Mouse (Mus musculus): ENCODE measurements around the gene Pip5kl1. TPM values are rescaled to one million over a fixed set of nuclear protein-coding genes. Genes with fewer than 3 reads are reported as not detected.

Gene Pip5kl1
- polyA plus RNA-seq, 1 experiment from 2014 or later = 2.8 TPM

GRCm38 (mm10) chr2:32597248-32597647 lies 22.7 kb downstream of the Pip5kl1 start:
- Histone ChIP-seq H3K4me1 (peaks cover 11% of the 10 kb centered on the region), H3K4me3 (no peak overlapping the region), H3K27ac (replicated peaks) (0 out of 2 replicates have a peak overlapping the region, but pooled peaks have one; percentile 6), H3K9me3 (replicated peaks) (no peaks in the 10 kb centered on the region), H3K27me3 (ENCODE audit: low read depth, poor library complexity, severe bottlenecking) (no peaks in the 10 kb centered on the region), H3K36me3 (peaks cover 3% of the 10 kb centered on the region; the same call in 1 of the 2 replicates)
- WGBS = 86% methylated on average over 5 of the region's 5 CpGs
- no peak for DNase-seq (ENCODE audit: low spot score)

- peaks cover 16% of the 10 kb centered on the region for H3K4me1 ChIP-seq
- no peak overlapping the region for H3K4me3 ChIP-seq
- H3K27ac ChIP-seq (replicated peaks) = peak overlapping the region; percentile 6; the same call in 1 of the 2 replicates
- 93% methylated on average over 5 of the region's 5 CpGs for WGBS
- no peaks in the 10 kb centered on the region for H3K9me3 ChIP-seq (replicated peaks)
- DNase-seq (ENCODE audit: low spot score) = no peak
- H3K27me3 ChIP-seq (ENCODE audit: low read depth, poor library complexity, severe bottlenecking) = no peaks in the 10 kb centered on the region
- H3K36me3 ChIP-seq = peaks cover 3% of the 10 kb centered on the region; the same call in 1 of the 2 replicates
Observed at GRCm38 (mm10) chr2:32597699-32598098, 23.1 kb downstream of the Pip5kl1 start.

- Histone ChIP-seq H3K4me1 (peaks cover 17% of the 10 kb centered on the region), H3K27me3 (ENCODE audit: low read depth, poor library complexity, severe bottlenecking) (no peaks in the 10 kb centered on the region), H3K9me3 (replicated peaks) (no peaks in the 10 kb centered on the region), H3K36me3 (peaks cover 3% of the 10 kb centered on the region; the same call in 1 of the 2 replicates), H3K4me3 (no peak overlapping the region), H3K27ac (replicated peaks) (no peak overlapping the region)
- WGBS = 95% methylated on average over 8 of the region's 8 CpGs
- DNase-seq (ENCODE audit: low spot score) = no peak
Observed at GRCm38 (mm10) chr2:32598506-32598905, 23.9 kb downstream of the Pip5kl1 start.

- H3K27ac ChIP-seq (replicated peaks) = no peak within 1 kb of the TSS
- WGBS = 97% methylated on average over 3 of the region's 3 CpGs
- no peaks in the 10 kb centered on the region for H3K9me3 ChIP-seq (replicated peaks)
- no peak within 1 kb of the TSS for H3K4me3 ChIP-seq
- no peaks in the 10 kb centered on the region for H3K36me3 ChIP-seq
- peaks cover 17% of the 10 kb centered on the region for H3K4me1 ChIP-seq
- H3K27me3 ChIP-seq (ENCODE audit: low read depth, poor library complexity, severe bottlenecking) = no peaks in the 10 kb centered on the region
- DNase-seq (ENCODE audit: low spot score) = no peak
Observed at GRCm38 (mm10) chr2:32599409-32599808, 24.8 kb downstream of the Pip5kl1 start, which contains the start of gene St6galnac6. St6galnac6 (plus strand) TSS chr2:32599709.

- 36% methylated on average over 8 of the region's 8 CpGs for WGBS
- Histone ChIP-seq H3K9me3 (replicated peaks) (no peaks in the 10 kb centered on the region), H3K27ac (replicated peaks) (0 out of 2 replicates have a peak overlapping the region, but pooled peaks have one; percentile 9), H3K36me3 (no peaks in the 10 kb centered on the region), H3K27me3 (ENCODE audit: low read depth, poor library complexity, severe bottlenecking) (no peaks in the 10 kb centered on the region), H3K4me1 (peaks cover 19% of the 10 kb centered on the region), H3K4me3 (no peak overlapping the region)
- DNase-seq (ENCODE audit: low spot score) = no peak
Observed at GRCm38 (mm10) chr2:32601417-32602065, 26.9 kb downstream of the Pip5kl1 start.

- H3K9me3 ChIP-seq (replicated peaks) = no peaks in the 10 kb centered on the region
- 1% methylated on average over 11 of the region's 11 CpGs for WGBS
- peak; percentile 89 for DNase-seq (ENCODE audit: low spot score)
- H3K36me3 ChIP-seq = no peaks in the 10 kb centered on the region
- peaks cover 30% of the 10 kb centered on the region for H3K4me1 ChIP-seq
- H3K4me3 ChIP-seq = peak overlapping the region; percentile 50
- peak overlapping the region; percentile 64 for H3K27ac ChIP-seq (replicated peaks)
- H3K27me3 ChIP-seq (ENCODE audit: low read depth, poor library complexity, severe bottlenecking) = peaks cover 4% of the 10 kb centered on the region
Observed at GRCm38 (mm10) chr2:32602600-32603054, 28.0 kb downstream of the Pip5kl1 start.

- peaks cover 45% of the 10 kb centered on the region for H3K4me1 ChIP-seq
- 55% methylated on average over 10 of the region's 10 CpGs for whole genome bisulfite sequencing
- no peak overlapping the region for H3K27ac ChIP-seq (replicated peaks)
- no peaks in the 10 kb centered on the region for H3K9me3 ChIP-seq (replicated peaks)
- DNase-seq (ENCODE audit: low spot score) = no peak
- peaks cover 12% of the 10 kb centered on the region for H3K27me3 ChIP-seq (ENCODE audit: low read depth, poor library complexity, severe bottlenecking)
- no peaks in the 10 kb centered on the region for H3K36me3 ChIP-seq
- H3K4me3 ChIP-seq = no peak overlapping the region
Observed at GRCm38 (mm10) chr2:32604631-32605030, 30.0 kb downstream of the Pip5kl1 start.

GRCm38 (mm10) chr2:32606161-32607142 lies 31.9 kb downstream of the Pip5kl1 start:
- peak overlapping the region; percentile 78 for H3K4me3 ChIP-seq
- H3K36me3 ChIP-seq = no peaks in the 10 kb centered on the region
- DNase-seq (ENCODE audit: low spot score) = peak; percentile 83
- no peaks in the 10 kb centered on the region for H3K9me3 ChIP-seq (replicated peaks)
- WGBS = 12% methylated on average over 55 of the region's 55 CpGs
- H3K27me3 ChIP-seq (ENCODE audit: low read depth, poor library complexity, severe bottlenecking) = peaks cover 12% of the 10 kb centered on the region
- H3K27ac ChIP-seq (replicated peaks) = peak overlapping the region; percentile 89
- peaks cover 52% of the 10 kb centered on the region for H3K4me1 ChIP-seq

GRCm38 (mm10) chr2:32607262-32607947 lies 32.8 kb downstream of the Pip5kl1 start:
- Histone ChIP-seq H3K4me1 (peaks cover 42% of the 10 kb centered on the region), H3K9me3 (replicated peaks) (no peaks in the 10 kb centered on the region), H3K27me3 (ENCODE audit: low read depth, poor library complexity, severe bottlenecking) (peaks cover 12% of the 10 kb centered on the region), H3K4me3 (peak overlapping the region; percentile 78), H3K36me3 (peaks cover 3% of the 10 kb centered on the region; the same call in 1 of the 2 replicates), H3K27ac (replicated peaks) (peak overlapping the region; percentile 89)
- peak; percentile 58 for DNase-seq (ENCODE audit: low spot score)
- 7% methylated on average over 34 of the region's 34 CpGs for WGBS

- Histone ChIP-seq H3K36me3 (peaks cover 10% of the 10 kb centered on the region; the same call in 1 of the 2 replicates), H3K9me3 (replicated peaks) (no peaks in the 10 kb centered on the region), H3K4me1 (peaks cover 38% of the 10 kb centered on the region), H3K27me3 (ENCODE audit: low read depth, poor library complexity, severe bottlenecking) (peaks cover 12% of the 10 kb centered on the region), H3K4me3 (peak overlapping the region; percentile 78), H3K27ac (replicated peaks) (peak overlapping the region; percentile 29; the same call in 1 of the 2 replicates)
- peak; percentile 70 for DNase-seq (ENCODE audit: low spot score)
- 9% methylated on average over 25 of the region's 25 CpGs for WGBS
Observed at GRCm38 (mm10) chr2:32608141-32608777, 33.7 kb downstream of the Pip5kl1 start.

GRCm38 (mm10) chr2:32608778-32609435 lies 34.3 kb downstream of the Pip5kl1 start:
- Histone ChIP-seq H3K4me3 (peak overlapping the region; percentile 78), H3K27ac (replicated peaks) (peak overlapping the region; percentile 29; the same call in 1 of the 2 replicates), H3K4me1 (peaks cover 38% of the 10 kb centered on the region), H3K36me3 (peaks cover 12% of the 10 kb centered on the region; the same call in 1 of the 2 replicates), H3K27me3 (ENCODE audit: low read depth, poor library complexity, severe bottlenecking) (peaks cover 12% of the 10 kb centered on the region), H3K9me3 (replicated peaks) (no peaks in the 10 kb centered on the region)
- WGBS = 43% methylated on average over 18 of the region's 18 CpGs
- no peak for DNase-seq (ENCODE audit: low spot score)

All from midbrain, embryonic 10.5 days (tissue).